Mouse (Mus musculus) gastrocnemius, postnatal 10 days (tissue): Measurements from ENCODE around the gene Olfr1039. TPM values are rescaled to one million over a fixed set of nuclear protein-coding genes. Genes with fewer than 3 reads are reported as not detected.
"Not testable (repeated sequence)": the region's sequence is repeated elsewhere in the genome, so short reads cannot be mapped to it uniquely, and the experiment has no call there.

Experiments
- DNase-seq: peaks from one replicate; pipeline ENCODE4 v3.0.0; 2021; ENCODE audit warnings: mixed read lengths
- long read RNA-seq, 2 experiments: library from polyadenylated mRNA; stranded (forward); transcript quantifications; one replicate each; pipeline ENCODE4 v2.0.0; 2021
- total RNA-seq, 2 experiments: library from RNA; stranded (reverse); gene quantifications; 2 replicates each; pipeline ENCODE4 v1.2.3; 2021

The Olfr1039 gene
- not detected for total RNA-seq
- long read RNA-seq, experiment 1, result 0 reads
- long read RNA-seq, experiment 2, result 0 reads

DNA sequence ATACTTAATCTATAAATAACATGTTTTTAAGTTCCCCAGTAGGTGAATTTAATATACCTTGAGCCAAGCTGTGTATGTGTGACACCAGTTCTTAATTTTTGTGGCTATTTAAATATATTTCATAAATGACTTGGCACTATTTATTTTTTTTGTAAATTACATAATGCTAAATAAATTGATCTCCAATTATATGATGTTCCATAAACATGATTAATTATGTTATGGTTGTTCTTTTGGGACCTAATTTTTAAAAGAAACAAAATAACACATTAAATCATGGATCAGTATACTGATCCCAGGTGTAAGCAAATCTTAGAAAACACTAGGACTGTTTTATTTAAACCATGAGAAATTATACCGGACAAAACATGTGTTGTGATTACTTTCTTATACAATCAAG lies at the start of gene Olfr1039:
Gene Olfr1039 (minus strand): TSS at position 101 of the 400 bp plus-strand sequence.
- DNase-seq, result no peak

DNA sequence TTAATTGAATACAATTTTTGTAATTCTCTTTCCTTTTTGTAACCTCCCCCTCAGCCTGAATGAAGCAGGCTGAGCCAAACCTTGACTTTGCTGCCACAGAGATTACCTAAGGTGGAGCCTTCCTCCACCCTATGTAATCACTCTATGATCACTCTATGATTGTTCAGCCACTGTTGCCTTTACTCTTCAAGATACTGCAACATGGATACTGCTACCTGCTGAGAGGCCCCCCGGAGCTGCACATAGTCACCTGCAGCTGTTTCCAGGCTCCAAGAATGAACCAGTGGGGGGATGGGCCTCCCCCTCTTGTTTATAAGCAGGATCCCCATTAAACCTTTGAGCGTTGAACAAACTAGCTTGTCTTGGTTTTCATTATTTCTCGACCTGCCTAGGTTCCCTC lies 44.2 kb upstream of the Olfr1039 start:
- DNase-seq, result no peak

DNA sequence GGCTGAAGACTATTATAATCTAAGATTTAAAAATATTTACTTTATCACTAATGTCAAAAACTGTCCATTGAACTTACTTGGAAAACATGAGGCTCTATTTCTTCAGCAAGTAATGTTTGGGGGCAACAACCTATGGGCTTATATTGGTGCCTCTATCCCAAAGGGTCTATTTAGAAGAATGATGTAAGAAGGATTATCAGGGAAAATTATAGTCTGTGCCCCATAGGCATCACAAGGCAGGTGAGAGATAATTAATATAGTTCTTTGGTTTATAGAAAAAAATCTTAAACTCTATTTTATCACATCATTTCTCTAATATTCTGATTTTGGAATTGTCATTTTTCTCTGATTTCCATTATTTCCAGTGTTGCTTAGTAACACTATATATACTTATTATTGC lies 42.0 kb upstream of the Olfr1039 start, which contains the start of gene Olfr1044:
Gene Olfr1044 (minus strand): TSS at position 101 of the 400 bp plus-strand sequence.
- DNase-seq, result no peak

DNA sequence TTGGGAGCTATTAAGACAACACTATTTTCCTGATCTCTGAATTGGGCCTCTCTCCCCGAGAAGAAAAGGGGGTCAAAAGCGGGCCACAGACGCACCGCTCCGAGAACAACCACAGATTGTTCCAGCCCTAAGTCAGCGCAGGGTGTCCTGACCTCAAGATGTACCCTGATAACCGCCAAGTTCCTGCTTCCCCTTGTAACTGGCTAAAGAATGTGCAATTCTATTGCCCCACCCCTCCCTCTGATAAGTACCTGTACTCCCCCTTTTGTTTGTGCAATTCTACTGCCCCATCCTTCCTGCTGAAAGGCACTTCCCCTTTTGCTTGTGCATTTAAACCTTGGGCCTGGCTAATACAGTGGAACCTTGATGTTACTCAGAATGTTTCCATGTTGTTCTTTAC lies 39.7 kb upstream of the Olfr1039 start:
- not testable (repeated sequence) for DNase-seq

DNA sequence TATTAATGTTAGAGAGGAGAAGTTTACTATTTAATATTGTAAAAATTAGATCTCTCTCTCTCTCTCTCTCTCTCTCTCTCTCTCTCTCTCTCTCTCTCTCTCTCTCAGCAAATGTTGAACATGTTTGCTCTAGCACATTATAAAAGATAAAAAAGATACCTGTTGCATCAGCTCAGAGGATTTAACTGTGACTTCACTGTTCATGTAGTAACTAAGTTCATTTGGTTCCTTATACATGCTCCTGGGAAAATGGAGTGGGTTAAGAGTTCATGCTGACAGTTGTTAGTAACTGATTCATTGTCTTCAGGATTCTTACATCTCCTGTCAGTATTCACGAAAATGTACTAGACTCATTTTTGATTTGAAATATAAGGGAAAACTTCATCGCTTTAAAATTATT lies 31.7 kb upstream of the Olfr1039 start, which contains the start of gene Olfr1043:
Gene Olfr1043 (minus strand): TSS at position 101 of the 400 bp plus-strand sequence.
- no peak for DNase-seq

DNA sequence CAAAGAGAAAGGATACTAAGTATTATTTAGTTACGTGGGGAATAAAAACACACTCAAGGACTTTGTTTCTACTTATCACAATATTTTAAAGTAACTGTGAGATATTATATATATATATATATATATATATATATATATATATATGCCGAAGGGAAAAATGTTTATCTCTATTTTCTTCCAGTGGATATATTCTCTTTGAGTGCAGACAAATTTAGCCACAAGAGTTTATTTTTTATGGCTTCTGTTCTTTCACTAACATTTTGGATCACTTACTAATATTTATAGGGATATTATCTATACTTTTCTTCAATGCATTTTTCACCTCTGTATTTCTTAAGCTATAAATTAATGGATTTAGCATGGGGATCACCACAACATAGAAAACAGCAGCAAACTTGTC lies 26.0 kb upstream of the Olfr1039 start, which contains the start of gene Olfr1042:
Gene Olfr1042 (minus strand): TSS at position 101 of the 400 bp plus-strand sequence.
- no peak for DNase-seq

DNA sequence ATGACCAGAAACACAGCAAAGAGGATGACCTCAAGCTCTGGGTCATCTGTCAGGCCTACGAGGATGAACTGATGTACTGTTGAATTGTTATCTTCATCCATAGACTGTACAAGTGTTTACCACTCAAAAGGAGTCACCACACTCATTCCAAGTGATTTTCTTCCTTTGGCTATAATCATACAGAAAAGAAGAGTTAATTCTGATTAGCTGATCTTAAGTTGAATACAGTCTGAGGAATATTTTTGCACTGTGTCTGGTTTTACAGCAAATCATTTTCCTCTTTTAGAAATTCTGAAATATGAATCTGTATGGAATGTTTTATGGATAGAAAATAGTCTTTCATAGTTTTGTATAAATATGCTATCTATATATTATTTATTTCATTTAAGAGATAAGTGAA lies 10.9 kb upstream of the Olfr1039 start, which contains the start of gene Olfr1040:
Gene Olfr1040 (minus strand): TSS at position 101 of the 400 bp plus-strand sequence.
- DNase-seq, result no peak

DNA sequence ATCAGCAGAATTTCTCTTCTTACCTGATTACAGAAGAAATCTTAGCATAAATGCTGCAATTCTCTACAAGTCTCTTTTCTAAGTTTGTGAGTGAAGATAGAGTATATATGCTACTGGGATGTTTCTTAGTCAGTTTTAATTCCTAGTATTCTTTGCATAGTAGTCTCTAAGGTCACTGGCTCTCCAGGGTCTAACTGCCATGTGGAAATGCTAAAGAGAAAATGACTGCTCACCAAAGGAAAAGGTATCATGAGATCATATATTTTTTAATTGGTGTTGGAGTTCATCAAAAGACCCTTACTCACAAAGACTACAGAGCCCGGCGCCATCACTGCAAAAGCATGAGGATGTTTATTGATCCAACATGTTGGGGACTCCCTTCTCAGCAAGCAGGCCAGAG lies 48.4 kb downstream of the Olfr1039 start, which contains the start of gene Olfr1037:
Gene Olfr1037 (minus strand): TSS at position 101 of the 400 bp plus-strand sequence.
- DNase-seq, result no peak

DNA sequence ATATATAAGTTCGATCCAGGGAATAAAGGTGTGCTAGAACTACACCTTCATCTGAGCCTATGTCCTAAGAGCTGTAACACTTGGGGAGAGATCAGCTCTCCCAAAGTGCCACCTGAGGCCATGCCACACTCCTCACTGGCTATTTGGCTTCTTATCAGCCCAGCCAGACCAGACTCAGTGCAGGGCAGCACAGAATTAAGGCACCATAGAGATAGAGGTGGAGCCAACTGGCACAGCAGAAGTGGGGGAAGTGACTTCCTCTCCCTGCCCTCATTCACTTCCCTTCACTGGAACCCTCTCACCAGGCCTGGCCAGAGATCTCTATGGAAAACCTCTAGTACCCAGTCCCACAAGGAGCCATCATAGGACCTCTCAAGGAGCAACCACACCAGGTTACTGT lies 55.2 kb downstream of the Olfr1039 start:
- DNase-seq, result not testable (repeated sequence)

Other genes with a start within 250 kb of the Olfr1039 start
- gene Olfr1024, start 230.9 kb downstream of the Olfr1039 start, total RNA-seq, result not detected
- gene Olfr1025-ps1, start 220.7 kb downstream of the Olfr1039 start, total RNA-seq, result not detected
- not detected for gene Olfr1026, start 214.4 kb downstream of the Olfr1039 start, total RNA-seq
- not detected for gene Olfr1028, start 185.5 kb downstream of the Olfr1039 start, total RNA-seq
- gene Olfr1029, start 162.0 kb downstream of the Olfr1039 start, total RNA-seq, result not detected
- gene Olfr1030, start 156.7 kb downstream of the Olfr1039 start, total RNA-seq, result not detected
- gene Olfr1031, start 145.6 kb downstream of the Olfr1039 start, total RNA-seq, result not detected
- gene Olfr1032, start 130.4 kb downstream of the Olfr1039 start, total RNA-seq, result not detected
- gene Olfr1033, start 115.3 kb downstream of the Olfr1039 start, total RNA-seq, result under 1 TPM; 0.09 to 0.45 TPM
- gene Olfr1034, start 90.1 kb downstream of the Olfr1039 start, total RNA-seq, result not detected
- not detected for gene Olfr1036, start 61.9 kb downstream of the Olfr1039 start, total RNA-seq
- not detected for gene Olfr1037, start 48.5 kb downstream of the Olfr1039 start, total RNA-seq
- gene Olfr1040, start 10.8 kb upstream of the Olfr1039 start, total RNA-seq, result not detected
- gene Olfr1042, start 25.9 kb upstream of the Olfr1039 start, total RNA-seq, result not detected
- not detected for gene Olfr1043, start 31.6 kb upstream of the Olfr1039 start, total RNA-seq
- gene Olfr1044, start 41.9 kb upstream of the Olfr1039 start, total RNA-seq, result not detected
- gene Olfr52, start 49.8 kb upstream of the Olfr1039 start, total RNA-seq, result not detected
- not detected for gene Olfr1045, start 67.1 kb upstream of the Olfr1039 start, total RNA-seq
- gene Olfr1046, start 83.4 kb upstream of the Olfr1039 start, total RNA-seq, result not detected
- gene Olfr1047, start 95.5 kb upstream of the Olfr1039 start, total RNA-seq, result not detected
- gene Olfr1048, start 104.4 kb upstream of the Olfr1039 start, total RNA-seq, result not detected
- gene Olfr1049, start 122.4 kb upstream of the Olfr1039 start, total RNA-seq, result not detected
- not detected for gene Olfr1051, start 143.2 kb upstream of the Olfr1039 start, total RNA-seq
- not detected for gene Olfr1052, start 156.5 kb upstream of the Olfr1039 start, total RNA-seq
- gene Olfr1053, start 179.4 kb upstream of the Olfr1039 start, total RNA-seq, result not detected
- gene Olfr1054, start 199.5 kb upstream of the Olfr1039 start, total RNA-seq, result not detected
- gene Olfr1055, start 214.4 kb upstream of the Olfr1039 start, total RNA-seq, result not detected
- not detected for gene Olfr1056, start 226.5 kb upstream of the Olfr1039 start, total RNA-seq
- gene Olfr1057, start 242.5 kb upstream of the Olfr1039 start, total RNA-seq, result not detected